Mouse (Mus musculus): ENCODE results near the gene Snrpd2.
"Not testable (repeated sequence)": the region's sequence is repeated elsewhere in the genome, so short reads cannot be mapped to it uniquely, and the experiment has no call there.

The Snrpd2 gene

DNA sequence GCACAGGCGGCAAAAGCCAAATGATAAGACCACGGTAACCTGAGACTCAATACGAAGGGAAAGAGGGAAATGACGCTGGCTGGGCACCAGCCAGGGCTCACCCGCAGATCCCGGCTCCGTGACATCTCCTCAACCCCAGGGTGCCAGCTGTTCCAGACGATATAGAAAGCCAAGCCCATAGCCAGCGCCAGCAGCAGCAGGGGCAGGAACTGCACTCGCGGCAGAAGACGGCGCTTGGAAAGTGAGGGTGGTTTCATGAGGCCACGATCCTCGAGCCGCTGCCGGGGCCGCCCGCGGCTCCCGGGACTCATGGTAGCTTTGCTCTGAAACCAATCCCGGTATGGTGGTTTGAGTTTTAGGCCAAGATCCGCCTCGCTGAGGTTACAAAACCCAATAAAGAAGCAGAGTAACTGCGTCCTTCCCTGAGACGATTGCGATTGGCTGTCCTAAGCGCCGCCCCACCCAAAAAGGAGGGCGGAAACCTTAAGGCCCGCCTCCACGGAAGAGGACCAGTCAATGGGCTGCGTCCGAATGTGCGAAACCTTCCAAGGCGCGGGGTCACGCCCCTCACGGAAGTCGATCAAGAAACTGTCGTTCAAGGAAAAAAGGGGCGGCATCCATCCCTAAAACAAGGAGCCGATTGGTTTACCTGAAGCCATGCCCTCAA is 514 bp upstream of the Snrpd2 start, which contains the start of gene Qpctl:
Gene Qpctl (minus strand): TSS at position 417 of the 667 bp plus-strand sequence.
- DNase-seq (ENCODE audit: low spot score): peak; percentile 99

DNA sequence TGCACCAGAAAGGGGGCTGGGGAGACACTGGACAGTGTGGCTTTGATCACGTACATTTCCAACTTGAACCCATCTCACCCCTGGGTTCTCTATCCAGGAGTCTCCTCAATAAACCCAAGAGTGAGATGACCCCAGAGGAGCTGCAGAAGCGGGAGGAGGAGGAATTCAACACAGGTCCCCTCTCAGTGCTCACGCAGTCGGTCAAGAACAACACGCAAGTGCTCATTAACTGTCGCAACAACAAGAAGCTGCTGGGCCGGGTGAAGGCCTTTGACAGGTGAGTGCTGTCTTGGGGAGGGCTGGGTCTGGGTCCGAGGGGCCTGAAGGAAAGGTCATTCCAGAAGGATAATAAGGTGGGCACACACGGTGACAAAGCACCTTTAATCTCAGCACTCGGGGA is 1.6 kb downstream of the Snrpd2 start:
- DNase-seq (ENCODE audit: low spot score): not testable (repeated sequence)

DNA sequence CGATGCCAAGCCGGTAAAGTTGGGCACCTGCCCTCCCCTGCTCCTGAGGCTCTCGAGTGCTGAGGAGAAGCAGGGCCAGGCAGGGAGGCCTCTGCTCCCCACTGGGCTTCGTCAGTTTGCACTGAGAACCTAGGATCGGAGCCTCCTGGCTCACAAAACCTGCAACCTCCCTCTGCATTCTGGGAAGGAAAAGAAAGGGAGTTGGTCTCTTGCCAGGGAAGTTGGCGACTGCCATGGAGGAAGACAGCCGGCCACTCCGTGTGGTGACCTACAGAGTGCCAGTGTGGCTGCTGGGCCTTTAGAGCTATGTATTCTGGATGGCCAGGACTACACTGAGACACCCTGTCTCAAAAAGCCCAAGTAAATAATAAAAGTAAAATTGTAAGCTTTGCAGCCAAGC is 5.3 kb downstream of the Snrpd2 start:
- DNase-seq (ENCODE audit: low spot score): no peak

DNA sequence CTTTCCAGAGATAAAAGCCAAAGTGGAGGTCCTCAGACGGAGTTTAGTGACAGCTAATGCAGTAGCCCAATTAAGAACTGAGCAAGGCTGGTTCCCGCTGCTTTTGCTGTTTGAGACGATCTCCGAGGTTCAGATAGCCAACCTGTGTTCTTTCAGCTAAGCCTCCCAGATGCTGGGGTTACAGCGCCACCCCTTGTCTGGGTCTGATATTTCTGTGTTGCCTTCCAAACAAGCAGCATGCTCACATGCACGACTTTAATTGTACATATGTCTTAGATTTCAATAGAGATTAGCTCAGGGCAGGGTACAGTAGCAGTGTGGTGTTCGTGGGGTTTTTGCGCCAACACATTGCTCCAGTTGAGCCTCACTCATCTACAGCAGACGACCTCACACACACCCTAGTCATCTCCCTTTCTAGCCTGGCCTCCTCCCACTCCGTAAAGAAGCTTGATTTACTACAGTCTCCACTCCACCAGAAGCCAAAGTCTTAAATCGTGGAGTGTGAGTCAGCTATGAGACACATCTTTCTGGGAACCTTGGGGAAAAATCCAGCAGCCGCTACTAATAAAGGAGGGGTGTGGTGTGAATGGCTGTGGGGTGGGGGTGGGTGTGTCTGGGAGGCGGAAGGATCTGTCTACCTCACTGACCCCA is 6.4 kb downstream of the Snrpd2 start:
- DNase-seq (ENCODE audit: low spot score): no peak

DNA sequence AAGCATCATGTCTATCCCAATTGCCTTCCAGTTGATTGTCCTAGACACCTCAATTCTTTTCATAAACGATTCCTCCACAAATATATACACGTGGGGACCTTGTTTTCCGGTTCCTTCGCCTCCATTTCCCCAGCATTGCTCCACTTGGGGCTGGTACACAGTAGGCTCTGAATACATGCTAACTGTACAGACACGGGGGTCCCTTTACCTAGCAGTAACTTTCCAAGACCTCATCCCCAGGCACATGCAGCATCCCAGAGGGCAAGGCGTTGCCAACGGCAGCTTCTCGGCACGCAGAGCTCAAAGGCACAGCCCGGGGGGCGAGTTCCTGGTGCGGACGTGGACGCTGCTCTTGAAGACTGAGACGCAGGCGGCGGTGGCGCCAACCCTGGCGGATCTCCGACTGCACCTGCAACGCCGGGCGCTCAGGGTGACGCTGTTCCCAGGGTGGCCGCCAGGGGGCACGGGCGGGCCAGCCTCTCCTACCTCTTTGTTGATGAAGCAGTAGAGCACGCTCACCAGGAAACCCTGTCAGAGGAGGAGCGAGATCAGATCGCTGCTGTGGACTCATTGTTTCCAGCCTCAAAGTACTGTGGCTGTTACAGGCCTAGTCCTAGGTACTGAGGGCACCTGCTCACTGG is 7.8 kb downstream of the Snrpd2 start:
- DNase-seq (ENCODE audit: low spot score): peak; percentile 88

DNA sequence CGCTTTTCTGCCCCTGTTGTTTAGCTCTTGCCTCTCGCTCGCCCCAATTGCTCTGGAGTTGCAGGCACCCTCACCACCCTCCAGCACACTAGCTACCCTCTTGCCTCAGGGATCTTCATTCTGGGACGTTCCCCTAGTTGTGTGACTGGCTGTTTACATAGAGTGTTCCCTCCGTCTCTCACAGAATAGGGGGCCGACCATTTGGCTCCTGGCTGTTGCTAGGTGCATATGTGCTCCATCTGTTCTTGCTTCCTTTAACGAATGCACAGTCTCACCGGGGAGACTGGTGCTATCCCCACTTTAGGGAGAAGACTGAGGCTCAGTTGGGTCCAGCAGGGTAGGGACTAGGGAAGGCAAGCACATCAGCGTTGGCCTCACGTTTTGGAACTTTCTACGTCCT is 9.1 kb downstream of the Snrpd2 start:
- DNase-seq (ENCODE audit: low spot score): no peak

DNA sequence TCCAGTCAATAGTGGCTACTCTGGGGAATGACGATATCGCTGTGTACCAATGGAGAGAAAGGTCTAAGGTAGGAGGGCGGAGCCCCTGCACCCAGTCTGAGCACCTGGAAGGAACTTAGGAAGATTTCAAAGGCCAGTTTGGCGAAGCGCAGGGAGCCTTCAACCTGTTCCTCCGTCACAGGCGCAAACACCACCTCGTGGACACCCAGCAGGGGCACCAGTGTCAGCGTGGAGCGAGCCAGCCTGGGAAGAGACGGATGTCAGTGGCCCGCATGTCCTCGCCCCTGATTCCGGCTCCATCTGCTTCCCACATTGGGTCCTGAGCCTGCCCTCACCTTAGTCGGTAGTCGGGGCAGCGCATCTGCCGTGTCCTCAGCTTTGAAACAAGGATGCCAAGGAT is 9.9 kb downstream of the Snrpd2 start:
- no peak for DNase-seq (ENCODE audit: low spot score)

DNA sequence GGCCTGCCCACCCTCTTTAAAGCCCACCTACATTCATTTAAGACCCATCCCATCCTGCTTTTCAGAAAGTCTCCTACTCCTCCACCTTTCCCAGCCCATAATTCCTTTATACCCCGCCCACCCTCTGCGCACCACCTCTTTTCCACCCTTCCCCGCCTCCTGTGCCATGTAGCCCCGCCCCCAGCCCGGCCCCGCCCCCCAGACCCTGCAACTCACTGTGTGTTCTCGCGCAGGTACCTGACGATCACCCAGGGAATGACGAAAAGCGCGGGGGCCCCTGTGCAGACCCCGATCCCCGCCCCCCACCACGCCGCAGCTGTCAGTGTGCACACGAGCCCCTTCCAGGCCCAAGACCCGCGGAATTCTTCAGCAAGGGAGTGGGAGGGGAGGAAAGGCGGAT is 10.6 kb downstream of the Snrpd2 start:
- DNase-seq (ENCODE audit: low spot score): no peak

DNA sequence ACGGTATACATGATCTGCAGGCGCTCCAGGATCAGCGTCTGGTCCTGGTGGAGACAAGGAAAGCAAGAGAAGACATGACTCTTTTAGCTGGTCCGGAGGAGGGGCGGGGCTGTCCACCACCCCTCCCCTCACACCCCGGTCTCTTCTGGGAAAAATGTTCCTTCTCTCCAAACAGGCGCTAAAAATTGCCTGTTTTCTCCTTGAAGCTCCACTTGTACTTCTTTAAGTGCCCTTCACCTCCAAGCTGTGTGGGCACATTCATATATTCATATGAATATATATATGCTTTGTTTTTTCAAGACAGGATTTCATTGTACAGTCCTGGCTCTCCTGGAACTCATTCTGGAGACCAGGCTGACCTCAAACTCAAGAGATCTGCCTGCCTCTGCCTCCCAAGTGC is 13.4 kb downstream of the Snrpd2 start:
- DNase-seq (ENCODE audit: low spot score): no peak

DNA sequence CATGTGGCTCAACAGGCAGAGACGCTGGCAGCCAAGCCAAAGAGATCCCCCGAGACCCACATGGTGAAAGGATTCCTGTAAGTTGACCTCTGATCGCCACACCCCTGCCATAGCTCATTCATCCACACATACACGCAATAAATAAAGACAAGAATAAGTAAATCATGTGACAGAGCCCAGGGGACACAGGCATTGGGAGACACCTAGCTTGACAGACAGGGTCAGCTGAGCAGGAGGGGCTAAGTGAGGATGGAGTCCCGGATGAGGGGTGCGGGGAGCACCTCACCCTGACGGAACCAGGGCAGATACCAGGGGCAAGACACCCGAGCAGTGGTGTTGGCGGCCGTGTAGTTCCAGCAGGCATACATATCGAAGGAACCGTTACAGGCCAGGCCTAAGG is 14.2 kb downstream of the Snrpd2 start:
- DNase-seq (ENCODE audit: low spot score): no peak

DNA sequence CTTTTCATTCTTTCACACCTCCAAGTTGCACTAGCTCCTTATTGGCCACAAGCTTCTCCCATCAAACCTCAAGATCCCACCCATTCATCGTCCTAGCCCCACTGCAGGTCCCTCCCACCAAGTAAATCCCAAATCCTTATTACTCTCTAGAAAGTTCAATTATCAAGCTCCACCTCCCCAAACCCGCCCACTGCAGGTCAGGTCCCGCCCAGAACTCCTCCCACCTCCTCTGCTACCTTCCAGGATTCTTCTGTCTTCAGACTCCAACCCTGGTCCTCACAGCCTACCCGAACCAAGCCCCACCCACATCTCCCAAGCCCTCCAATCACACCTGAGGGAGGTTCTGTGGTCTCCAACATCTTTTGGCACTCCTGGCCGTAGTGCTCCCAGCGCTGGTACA is 14.7 kb downstream of the Snrpd2 start:
- peak; percentile 52 for DNase-seq (ENCODE audit: low spot score)

DNA sequence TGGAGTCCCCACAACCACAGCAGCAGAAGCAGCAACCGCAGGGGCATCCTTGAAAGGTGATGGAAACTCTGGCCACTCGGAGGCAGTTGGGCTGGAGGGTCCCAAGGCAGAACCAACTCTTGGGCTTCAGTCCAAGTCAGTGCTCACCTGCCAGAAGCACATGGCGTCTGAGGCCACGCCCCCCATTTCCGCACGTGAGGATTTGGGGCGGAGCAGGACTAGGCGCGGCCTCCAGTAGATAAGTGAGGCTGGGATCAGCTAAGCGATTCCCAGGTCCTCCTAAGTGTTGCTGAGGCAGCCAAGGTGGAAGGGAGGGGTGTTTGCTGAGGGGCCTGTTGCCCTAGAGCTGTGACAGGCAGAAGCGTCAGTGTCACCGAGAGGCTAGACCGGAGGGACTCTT is 15.5 kb downstream of the Snrpd2 start:
- DNase-seq (ENCODE audit: low spot score): peak; percentile 58

DNA sequence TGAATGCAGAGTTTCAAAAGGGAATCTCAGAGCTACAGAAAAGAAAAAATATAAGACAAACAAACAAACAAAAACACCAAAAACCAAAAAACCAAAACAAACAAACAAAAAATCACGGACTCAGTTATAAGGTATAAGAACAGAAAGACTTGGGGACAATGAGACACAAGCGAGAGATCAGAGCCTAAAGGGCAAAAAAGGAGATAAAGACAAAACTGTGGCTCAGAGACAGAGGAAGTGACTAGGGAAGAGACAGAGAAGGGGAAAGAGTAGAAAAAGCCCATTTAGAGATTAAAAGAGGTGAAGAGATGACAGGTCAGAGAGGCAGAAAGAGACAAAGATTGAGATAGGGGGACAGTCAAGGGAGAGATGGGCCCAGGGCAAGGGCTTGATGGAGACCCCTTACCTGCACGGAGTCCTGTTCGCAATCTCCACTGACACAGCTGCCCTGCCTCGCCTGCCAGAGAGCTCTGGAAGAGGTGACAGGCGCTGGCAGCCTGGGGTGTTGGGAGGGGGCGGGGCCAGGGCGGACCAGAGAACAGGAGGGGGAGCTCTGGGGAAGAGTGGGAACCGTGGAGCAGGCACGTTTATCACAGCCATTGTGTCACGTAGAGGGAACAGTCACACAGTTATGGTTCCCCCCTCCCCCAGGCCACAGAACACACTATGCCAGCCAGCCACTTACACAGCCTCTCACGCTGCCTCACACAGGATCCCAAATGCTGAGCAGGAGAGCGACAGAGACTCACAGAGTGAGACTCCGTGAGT is 16.3 kb downstream of the Snrpd2 start, which contains the start of gene Gipr:
Gene Gipr (minus strand): TSS at position 472 of the 768 bp plus-strand sequence.
- no peak for DNase-seq (ENCODE audit: low spot score)

DNA sequence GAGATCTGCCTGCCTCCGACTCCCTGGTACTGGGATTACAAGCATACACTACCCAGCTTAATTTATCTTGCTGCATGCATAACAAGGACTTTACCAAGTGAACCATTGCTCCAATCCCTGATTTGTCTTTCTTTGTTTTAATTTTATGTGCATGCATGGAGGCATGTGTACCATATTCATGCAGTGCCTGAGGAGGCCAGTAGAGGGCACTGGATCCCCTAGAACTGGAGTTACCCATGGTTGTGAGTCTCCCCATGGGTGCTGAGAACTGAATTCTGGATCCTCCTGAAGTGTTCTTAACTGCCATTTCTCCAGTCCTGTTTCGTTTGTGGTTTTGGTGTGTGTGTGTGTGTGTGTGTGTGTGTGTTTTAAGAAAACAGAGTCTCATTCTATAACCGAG is 17.5 kb downstream of the Snrpd2 start:
- no peak for DNase-seq (ENCODE audit: low spot score)

DNA sequence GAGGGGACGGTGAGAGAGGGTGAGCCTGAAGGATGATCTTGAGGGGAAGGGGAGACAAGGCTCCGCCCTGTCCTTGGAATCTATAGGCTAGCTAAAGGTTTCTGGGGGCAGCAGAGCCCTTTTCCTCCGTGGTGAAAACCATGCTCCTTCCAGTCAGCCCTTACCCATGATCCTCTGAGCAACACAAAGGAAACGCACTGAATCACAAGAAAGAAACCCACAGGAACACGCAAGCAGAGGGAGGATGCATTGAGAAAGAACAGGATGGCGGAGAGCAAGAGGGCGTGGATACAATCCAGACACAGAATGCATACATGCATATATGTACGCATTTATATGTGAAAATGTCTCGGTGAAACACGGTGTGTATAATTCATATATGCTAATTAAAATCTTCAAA is 20.0 kb downstream of the Snrpd2 start:
- DNase-seq (ENCODE audit: low spot score): no peak

DNA sequence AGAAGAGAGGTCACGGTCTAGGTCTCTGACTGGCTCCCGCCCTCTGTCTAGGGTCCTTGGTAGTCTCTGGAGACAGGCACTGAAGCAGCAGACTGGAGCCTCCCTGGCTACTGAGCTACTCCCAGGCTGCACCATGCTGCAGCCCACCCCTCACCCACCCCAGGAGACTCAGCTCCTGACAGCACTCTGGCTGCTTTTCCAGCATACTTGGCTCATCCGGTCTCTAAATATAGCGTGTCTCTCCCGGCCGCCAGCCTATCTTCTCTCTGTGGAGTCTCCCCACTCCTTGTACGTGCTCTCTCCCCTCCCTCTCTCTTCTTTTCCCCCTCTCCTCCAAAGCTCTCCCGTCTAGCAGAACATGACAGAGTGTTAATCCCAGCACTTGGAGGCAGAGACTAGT is 20.6 kb downstream of the Snrpd2 start:
- DNase-seq (ENCODE audit: low spot score): no peak

DNA sequence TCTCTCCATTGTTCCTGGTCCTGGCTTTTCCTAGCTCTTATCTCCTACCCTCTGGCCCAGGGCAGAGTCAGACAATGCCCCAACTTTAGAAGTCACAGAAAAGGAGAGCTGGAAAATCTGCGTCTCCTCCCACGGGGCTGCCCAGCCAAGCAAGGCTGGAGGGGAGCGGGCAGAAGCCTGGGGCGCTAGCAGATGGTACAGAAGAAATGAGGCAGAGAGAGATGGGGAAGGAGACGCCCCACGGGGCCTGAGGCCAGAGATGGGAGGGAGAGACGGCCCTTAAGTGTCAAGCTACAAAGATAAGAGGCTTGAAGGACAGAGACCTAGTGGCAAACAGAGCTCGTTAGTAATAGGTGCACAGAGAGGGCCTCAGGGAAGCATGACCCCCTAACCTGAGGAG is 22.3 kb downstream of the Snrpd2 start:
- DNase-seq (ENCODE audit: low spot score): no peak

DNA sequence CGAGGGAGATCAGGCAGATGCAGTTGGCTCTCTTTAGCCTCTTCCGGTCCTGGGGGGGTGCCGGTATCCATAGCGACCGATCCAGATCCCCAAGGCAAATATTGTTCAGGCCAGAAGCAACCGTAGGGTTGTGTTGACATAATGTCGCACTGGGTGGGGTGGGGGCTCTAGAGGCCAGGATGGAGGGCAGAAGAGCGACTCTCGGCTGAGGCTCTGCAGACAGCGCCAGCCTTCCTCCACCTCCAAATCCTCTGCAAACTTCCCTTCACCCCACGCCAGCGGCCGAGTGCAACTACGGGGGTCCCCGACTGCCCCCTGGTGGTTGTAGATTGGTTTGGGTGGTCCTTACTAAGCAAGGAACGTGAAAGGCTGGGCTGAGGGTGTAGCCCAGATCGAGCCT is 23.4 kb downstream of the Snrpd2 start:
- DNase-seq (ENCODE audit: low spot score): peak; percentile 78

DNA sequence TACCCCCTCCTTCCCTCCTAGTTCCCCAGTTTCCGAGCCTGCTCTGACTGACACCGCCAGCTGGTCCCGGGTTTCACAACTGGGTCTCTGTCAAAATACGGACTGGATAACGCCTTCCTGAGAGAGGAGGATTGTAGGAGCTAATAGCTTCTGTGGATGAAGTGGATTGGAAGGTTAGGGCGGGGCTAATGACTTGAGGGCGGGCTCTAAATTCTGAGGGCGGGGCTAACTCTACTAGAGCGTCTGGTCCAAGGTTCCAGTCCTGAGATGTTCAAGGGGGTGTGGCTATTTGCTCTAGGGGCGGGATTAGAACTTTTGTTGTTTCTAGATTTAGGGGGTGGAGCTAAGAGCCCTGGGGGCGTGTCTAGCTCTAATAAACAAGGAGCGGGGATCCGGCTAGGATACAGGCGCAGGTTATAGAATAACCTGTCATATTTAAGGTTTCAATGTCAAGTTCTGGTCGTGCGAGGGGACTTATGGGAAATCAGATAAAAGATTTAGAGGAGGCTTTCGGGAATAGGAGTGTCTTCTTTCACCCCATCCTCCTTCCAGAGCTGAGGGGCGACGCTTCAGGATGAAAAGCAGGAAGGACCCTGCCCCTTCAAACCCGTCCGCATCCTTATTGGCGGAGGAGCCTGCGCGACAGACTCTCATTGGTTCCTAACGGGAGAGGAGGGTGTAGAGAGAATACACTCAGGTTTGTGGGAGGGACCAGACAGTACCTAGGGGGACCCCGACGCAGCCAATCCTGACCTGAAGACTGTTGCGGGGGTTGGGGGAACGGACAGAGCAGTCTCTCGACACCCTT is 26.4 kb downstream of the Snrpd2 start, which contains the start of gene Eml2:
Gene Eml2 (plus strand): TSS at position 714 of the 808 bp plus-strand sequence.
- peak; percentile 82 for DNase-seq (ENCODE audit: low spot score)

DNA sequence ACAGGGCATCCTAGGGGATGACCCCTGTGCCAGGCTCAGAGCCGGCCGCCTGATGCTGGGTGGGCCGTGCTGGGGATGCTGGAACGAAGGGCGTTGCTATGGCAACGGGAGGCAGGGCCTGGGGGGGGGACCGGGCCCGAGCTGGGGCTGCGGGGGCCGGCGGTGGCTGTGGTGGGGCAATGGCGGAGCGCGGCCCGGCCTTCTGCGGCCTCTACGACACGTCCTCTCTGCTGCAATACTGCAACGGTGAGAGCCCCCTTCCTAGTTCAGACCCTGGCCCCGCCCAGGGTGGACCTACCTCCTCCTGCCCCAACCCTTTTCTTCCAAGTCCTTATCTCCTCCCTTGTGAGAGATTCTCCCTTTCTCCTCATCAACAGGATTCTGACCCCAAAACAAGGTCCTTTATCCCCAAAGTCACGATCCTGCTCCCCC is 27.0 kb downstream of the Snrpd2 start:
- DNase-seq (ENCODE audit: low spot score): no peak

DNA sequence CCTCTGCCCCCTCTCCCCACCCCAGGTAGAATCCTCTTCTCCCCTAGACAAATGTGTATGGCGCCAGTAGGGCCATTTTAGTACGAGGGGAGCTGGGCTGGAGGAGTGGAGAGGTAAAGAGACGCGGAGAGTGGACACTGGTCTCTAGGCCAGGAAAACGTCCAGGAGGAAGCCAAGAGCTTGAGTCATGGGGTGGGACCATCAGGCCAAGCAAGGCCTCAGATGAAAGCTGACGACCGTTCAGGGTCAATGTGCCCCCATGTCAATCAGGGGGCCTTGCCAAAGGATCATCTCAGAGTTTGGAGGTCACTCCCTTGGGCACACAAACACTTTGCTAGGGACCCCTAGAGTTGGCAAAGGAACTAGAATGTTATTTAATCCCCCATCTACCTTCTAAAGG is 27.7 kb downstream of the Snrpd2 start:
- no peak for DNase-seq (ENCODE audit: low spot score)

DNA sequence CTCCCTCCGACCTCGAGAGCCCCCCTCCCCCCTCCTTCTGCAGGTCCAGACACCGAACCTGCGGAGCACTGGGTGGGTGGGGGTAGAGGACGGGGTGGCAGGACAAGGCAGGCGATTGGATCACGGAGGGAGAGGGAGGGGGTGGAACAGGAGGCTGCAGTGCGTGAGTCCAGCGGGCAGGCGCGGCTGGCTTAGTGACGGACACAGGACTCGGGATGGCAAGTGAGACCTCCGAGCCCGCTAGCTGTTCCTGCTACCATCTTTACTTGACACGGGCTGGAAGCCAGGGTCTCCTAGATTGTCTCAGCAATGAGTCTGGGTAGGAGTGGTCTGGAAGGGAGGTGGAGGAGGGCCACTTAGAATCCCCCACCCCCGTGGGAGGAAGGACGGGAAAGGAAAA is 28.5 kb downstream of the Snrpd2 start:
- DNase-seq (ENCODE audit: low spot score): no peak
